Mouse (Mus musculus) kidney, embryonic 14.5 days (tissue): ENCODE measurements around the gene Smchd1. TPM values are rescaled to one million over a fixed set of nuclear protein-coding genes. Genes with fewer than 3 reads are reported as not detected.

Source experiments
- ATAC-seq: fragments of 200-750 bp; cut with Nextera tagmentation; 2 replicates; pipeline ENCODE4 v1.8.0; 2017; ENCODE audit warnings: moderate number of reproducible peaks, mild to moderate bottlenecking, moderate TSS enrichment, moderate library complexity; ENCODE audit not compliant: low FRiP score, low TSS enrichment
- H3K27ac ChIP-seq: fragments of 300-500 bp; sonication (generic); 2 replicates; pipeline ENCODE4 v1.5.1; 2014; ENCODE audit warnings: low read depth, mild to moderate bottlenecking, low read length, moderate library complexity, mixed read lengths
- H3K27me3 ChIP-seq: fragments of 300-500 bp; sonication (generic); 2 replicates; pipeline ENCODE4 v1.6.1; 2014; ENCODE audit warnings: mild to moderate bottlenecking, low read length; ENCODE audit not compliant: control insufficient read depth, insufficient read depth
- H3K36me3 ChIP-seq: fragments of 300-500 bp; sonication (generic); 2 replicates; pipeline ENCODE4 v1.6.1; 2014; ENCODE audit warnings: low read length, mixed read lengths; ENCODE audit not compliant: control insufficient read depth, insufficient read depth
- H3K4me1 ChIP-seq: fragments of 300-500 bp; sonication (generic); 2 replicates; pipeline ENCODE4 v1.6.1; 2014; ENCODE audit warnings: low read length, mixed read lengths; ENCODE audit not compliant: control insufficient read depth, insufficient read depth
- H3K4me2 ChIP-seq: fragments of 300-500 bp; sonication (generic); replicated peaks from 2 replicates; pipeline ENCODE4 v1.6.1; 2014; ENCODE audit warnings: low read depth, mild to moderate bottlenecking, low read length
- H3K4me3 ChIP-seq: fragments of 300-500 bp; sonication (generic); 2 replicates; pipeline ENCODE4 v1.5.1; 2014; ENCODE audit warnings: mild to moderate bottlenecking, low read length
- H3K9ac ChIP-seq: fragments of 300-500 bp; sonication (generic); 2 replicates; pipeline ENCODE4 v1.6.1; 2014; ENCODE audit warnings: low read depth, mild to moderate bottlenecking, low read length, moderate library complexity
- H3K9me3 ChIP-seq: fragments of 300-500 bp; sonication (generic); 2 replicates; pipeline ENCODE4 v1.6.1; 2016; ENCODE audit warnings: low read length; ENCODE audit not compliant: control insufficient read depth
- WGBS: fragments of 180-500 bp; shearing (Covaris S2); extraction: QIAGEN DNeasy Blood & Tissue Kit; methylation state at CpG from one replicate; pipeline ENCODE4 v1.1.7; 2014; 5-methylcytosine and 5-hydroxymethylcytosine counted together
- polyA plus RNA-seq: library from polyadenylated mRNA; unstranded; fragments of >200 nt; fragmentation: Nextera tagmentation; extraction: Ambion mirVana; gene quantifications from 2 replicates; pipeline ENCODE4 v1.2.1, GENCODE M21; 2014

The Smchd1 gene
- polyA plus RNA-seq, 1 experiment from 2014 or later = 116 TPM

DNA sequence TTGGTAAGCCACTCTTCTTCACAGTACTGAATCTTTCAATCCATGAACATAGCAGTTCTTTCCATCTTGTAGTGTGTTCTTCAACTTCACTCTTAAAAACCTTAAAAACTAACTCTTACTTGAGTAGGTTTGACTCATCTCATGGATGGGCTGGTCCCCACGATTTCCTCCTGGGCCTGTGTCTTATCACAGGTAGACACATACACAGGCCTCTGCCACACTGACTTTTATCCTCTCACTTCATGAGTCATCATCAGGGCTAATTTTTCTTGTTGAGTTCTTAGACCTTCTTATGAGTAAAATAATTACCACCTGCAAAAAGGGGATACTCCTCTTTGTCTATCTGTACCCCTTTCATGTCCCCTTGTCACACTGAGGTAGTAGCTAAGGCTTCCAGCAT, 58.1 kb downstream of the Smchd1 start:
- Histone ChIP-seq H3K9ac (no peak overlapping the region), H3K4me3 (no peak overlapping the region), H3K36me3 (peaks cover 38% of the 10 kb centered on the region), H3K27ac (no peak overlapping the region), H3K9me3 (peaks cover 7% of the 10 kb centered on the region; the same call in 1 of the 2 replicates), H3K4me2 (no peak overlapping the region), H3K4me1 (no peaks in the 10 kb centered on the region), H3K27me3 (no peaks in the 10 kb centered on the region)
- WGBS = 89% methylated on average over 1 of the region's 1 CpGs
- ATAC-seq = no peak

GRCm38 (mm10) chr17:71387401-71387800, 87.7 kb downstream of the Smchd1 start:
- Histone ChIP-seq H3K27me3 (no peaks in the 10 kb centered on the region), H3K4me1 (no peaks in the 10 kb centered on the region), H3K4me2 (no peak overlapping the region), H3K9me3 (no peaks in the 10 kb centered on the region), H3K27ac (no peak overlapping the region), H3K9ac (no peak overlapping the region), H3K36me3 (peaks cover 45% of the 10 kb centered on the region), H3K4me3 (no peak overlapping the region)
- 89% methylated on average over 3 of the region's 3 CpGs for WGBS
- ATAC-seq = no peak

- Histone ChIP-seq H3K9me3 (no peaks in the 10 kb centered on the region), H3K4me1 (no peaks in the 10 kb centered on the region), H3K27me3 (no peaks in the 10 kb centered on the region), H3K36me3 (peaks cover 36% of the 10 kb centered on the region), H3K4me3 (no peak overlapping the region), H3K4me2 (no peak overlapping the region), H3K27ac (no peak overlapping the region), H3K9ac (no peak overlapping the region)
- ATAC-seq = no peak
- 95% methylated on average over 14 of the region's 14 CpGs for WGBS
Observed at GRCm38 (mm10) chr17:71380346-71380745, 94.8 kb downstream of the Smchd1 start.

GRCm38 (mm10) chr17:71377901-71378300, 97.2 kb downstream of the Smchd1 start:
- H3K9me3 ChIP-seq = no peaks in the 10 kb centered on the region
- H3K4me3 ChIP-seq = no peak overlapping the region
- H3K4me1 ChIP-seq = no peaks in the 10 kb centered on the region
- H3K9ac ChIP-seq = no peak overlapping the region
- no peak for ATAC-seq
- H3K27ac ChIP-seq = no peak overlapping the region
- no peaks in the 10 kb centered on the region for H3K27me3 ChIP-seq
- no peak overlapping the region for H3K4me2 ChIP-seq
- 34% methylated on average over 4 of the region's 4 CpGs for WGBS
- peaks cover 41% of the 10 kb centered on the region for H3K36me3 ChIP-seq

- peaks cover 58% of the 10 kb centered on the region for H3K36me3 ChIP-seq
- H3K9me3 ChIP-seq = no peaks in the 10 kb centered on the region
- H3K9ac ChIP-seq = no peak overlapping the region
- H3K4me2 ChIP-seq = no peak overlapping the region
- no peak overlapping the region for H3K4me3 ChIP-seq
- ATAC-seq = no peak
- H3K27ac ChIP-seq = no peak overlapping the region
- 80% methylated on average over 3 of the region's 3 CpGs for WGBS
- no peaks in the 10 kb centered on the region for H3K27me3 ChIP-seq
- no peaks in the 10 kb centered on the region for H3K4me1 ChIP-seq
Observed at GRCm38 (mm10) chr17:71355526-71355925, 119.6 kb downstream of the Smchd1 start.

GRCm38 (mm10) chr17:71354205-71354604, 120.9 kb downstream of the Smchd1 start:
- no peaks in the 10 kb centered on the region for H3K4me1 ChIP-seq
- no peak overlapping the region for H3K4me3 ChIP-seq
- no peaks in the 10 kb centered on the region for H3K27me3 ChIP-seq
- H3K36me3 ChIP-seq = peaks cover 58% of the 10 kb centered on the region
- no peak overlapping the region for H3K9ac ChIP-seq
- H3K27ac ChIP-seq = no peak overlapping the region
- H3K9me3 ChIP-seq = no peaks in the 10 kb centered on the region
- H3K4me2 ChIP-seq = no peak overlapping the region
- WGBS = 94% methylated on average over 11 of the region's 11 CpGs
- no peak for ATAC-seq

GRCm38 (mm10) chr17:71348188-71348587, 127.0 kb downstream of the Smchd1 start:
- ATAC-seq = no peak
- H3K36me3 ChIP-seq = peaks cover 75% of the 10 kb centered on the region
- over 99% methylated on average over 3 of the region's 3 CpGs for WGBS
- no peak overlapping the region for H3K27ac ChIP-seq
- no peak overlapping the region for H3K4me3 ChIP-seq
- no peaks in the 10 kb centered on the region for H3K4me1 ChIP-seq
- H3K9me3 ChIP-seq = no peaks in the 10 kb centered on the region
- H3K27me3 ChIP-seq = no peaks in the 10 kb centered on the region
- no peak overlapping the region for H3K9ac ChIP-seq
- H3K4me2 ChIP-seq = no peak overlapping the region

GRCm38 (mm10) chr17:71342006-71342405, 133.1 kb downstream of the Smchd1 start:
- Histone ChIP-seq H3K9me3 (no peaks in the 10 kb centered on the region), H3K27me3 (no peaks in the 10 kb centered on the region), H3K9ac (no peak overlapping the region), H3K4me2 (no peak overlapping the region), H3K27ac (no peak overlapping the region), H3K36me3 (peaks cover 26% of the 10 kb centered on the region), H3K4me3 (no peak overlapping the region), H3K4me1 (no peaks in the 10 kb centered on the region)
- no peak for ATAC-seq
- WGBS = 80% methylated on average over 3 of the region's 3 CpGs

GRCm38 (mm10) chr17:71338627-71339026, 136.5 kb downstream of the Smchd1 start:
- H3K9ac ChIP-seq = no peak overlapping the region
- no peak overlapping the region for H3K4me2 ChIP-seq
- H3K4me3 ChIP-seq = no peak overlapping the region
- 96% methylated on average over 6 of the region's 6 CpGs for WGBS
- H3K4me1 ChIP-seq = no peaks in the 10 kb centered on the region
- no peak for ATAC-seq
- no peak overlapping the region for H3K27ac ChIP-seq
- peaks cover 4% of the 10 kb centered on the region; the same call in 1 of the 2 replicates for H3K36me3 ChIP-seq
- H3K27me3 ChIP-seq = no peaks in the 10 kb centered on the region
- no peaks in the 10 kb centered on the region for H3K9me3 ChIP-seq
